Mouse (Mus musculus) thymus, adult 2 months (tissue): ENCODE measurements around the gene Cyp2d22.

Experiments
- CTCF ChIP-seq: fragments of 200-500 bp; IDR thresholded peaks from 2 replicates; pipeline ENCODE4 v1.5.1; 2012; ENCODE audit warnings: mild to moderate bottlenecking, control low read depth, low read length, moderate library complexity, borderline replicate concordance; ENCODE audit not compliant: control insufficient read depth, poor library complexity, insufficient read depth; ENCODE audit errors: extremely low read depth
- POLR2A ChIP-seq: fragments of 200-500 bp; IDR thresholded peaks from 2 replicates; pipeline ENCODE4 v1.6.1; 2012; ENCODE audit warnings: mild to moderate bottlenecking, low read length, control low read depth, moderate library complexity; ENCODE audit not compliant: control insufficient read depth, poor library complexity, insufficient read depth; ENCODE audit errors: extremely low read depth

GRCm38 (mm10) chr15:82406981-82407380 is 26.9 kb upstream of the Cyp2d22 start, which contains the start of gene Cyp2d10:
- TF ChIP-seq CTCF (no peak), POLR2A (no peak)
